Mouse (Mus musculus) forebrain, embryonic 13.5 days (tissue): ENCODE measurements around the gene Tdrd5. TPM values are rescaled to one million over a fixed set of nuclear protein-coding genes. Genes with fewer than 3 reads are reported as not detected.
"Not testable (repeated sequence)": the region's sequence is repeated elsewhere in the genome, so short reads cannot be mapped to it uniquely, and the experiment has no call there.

Experiments
- ATAC-seq: fragments of 200-750 bp; cut with Nextera tagmentation; 2 replicates; pipeline ENCODE4 v1.8.0; 2017
- H3K27ac ChIP-seq: fragments of 300-500 bp; sonication (generic); 2 replicates; pipeline ENCODE4 v1.5.1; 2015; ENCODE audit warnings: inconsistent platforms, mild to moderate bottlenecking, moderate library complexity
- H3K27me3 ChIP-seq: fragments of 300-500 bp; sonication (generic); 2 replicates; pipeline ENCODE4 v1.6.1; 2015; ENCODE audit warnings: mild to moderate bottlenecking, inconsistent platforms
- H3K36me3 ChIP-seq: fragments of 300-500 bp; sonication (generic); 2 replicates; pipeline ENCODE4 v1.6.1; 2015; ENCODE audit warnings: mild to moderate bottlenecking, inconsistent platforms; ENCODE audit not compliant: poor library complexity, severe bottlenecking
- H3K4me1 ChIP-seq: fragments of 300-500 bp; sonication (generic); 2 replicates; pipeline ENCODE4 v1.6.1; 2015; ENCODE audit warnings: inconsistent platforms
- H3K4me2 ChIP-seq: fragments of 300-500 bp; sonication (generic); 2 replicates; pipeline ENCODE4 v1.6.1; 2015; ENCODE audit warnings: inconsistent platforms, mild to moderate bottlenecking, moderate library complexity
- H3K4me3 ChIP-seq: fragments of 300-500 bp; sonication (generic); 2 replicates; pipeline ENCODE4 v1.5.1; 2015; ENCODE audit warnings: mild to moderate bottlenecking, inconsistent platforms
- H3K9ac ChIP-seq: fragments of 300-500 bp; sonication (generic); 2 replicates; pipeline ENCODE4 v1.6.1; 2015; ENCODE audit warnings: mild to moderate bottlenecking, inconsistent platforms
- H3K9me3 ChIP-seq: fragments of 300-500 bp; sonication (generic); replicated peaks from 2 replicates; pipeline ENCODE4 v1.6.1; 2016; ENCODE audit warnings: inconsistent platforms
- WGBS: fragments of 180-500 bp; shearing (Covaris S2); methylation state at CpG from one replicate; pipeline ENCODE4 v1.1.7; 2015; 5-methylcytosine and 5-hydroxymethylcytosine counted together
- polyA plus RNA-seq: library from polyadenylated mRNA; unstranded; fragments of >200 nt; fragmentation: Nextera tagmentation; extraction: Ambion mirVana; gene quantifications from 2 replicates; pipeline ENCODE4 v1.2.1, GENCODE M21; 2015

Tdrd5 gene
- polyA plus RNA-seq, 1 experiment from 2014 or later, result 0.08 TPM

GRCm38 (mm10) chr1:156288556-156289221, 14.8 kb downstream of the Tdrd5 start:
- no peaks in the 10 kb centered on the region for H3K9me3 ChIP-seq
- H3K4me1 ChIP-seq, result peaks cover 4% of the 10 kb centered on the region; the same call in 1 of the 2 replicates
- no peak overlapping the region for H3K27ac ChIP-seq
- no peaks in the 10 kb centered on the region for H3K27me3 ChIP-seq
- 69% methylated on average over 9 of the region's 9 CpGs for WGBS
- no peak overlapping the region for H3K4me3 ChIP-seq
- no peak overlapping the region for H3K4me2 ChIP-seq
- H3K9ac ChIP-seq, result no peak overlapping the region
- ATAC-seq, result no peak
- H3K36me3 ChIP-seq, result no peaks in the 10 kb centered on the region

- H3K9ac ChIP-seq, result no peak overlapping the region
- peaks cover 4% of the 10 kb centered on the region; the same call in 1 of the 2 replicates for H3K4me1 ChIP-seq
- H3K36me3 ChIP-seq, result no peaks in the 10 kb centered on the region
- no peaks in the 10 kb centered on the region for H3K9me3 ChIP-seq
- H3K4me2 ChIP-seq, result no peak overlapping the region
- ATAC-seq, result no peak
- no peak overlapping the region for H3K4me3 ChIP-seq
- H3K27me3 ChIP-seq, result no peaks in the 10 kb centered on the region
- no peak overlapping the region for H3K27ac ChIP-seq
- 87% methylated on average over 5 of the region's 5 CpGs for WGBS
These were observed 17.9 kb downstream of the Tdrd5 start for GRCm38 (mm10) chr1:156285541-156285896.

- Histone ChIP-seq H3K9me3 (no peaks in the 10 kb centered on the region), H3K4me3 (no peak overlapping the region), H3K4me2 (no peak overlapping the region), H3K9ac (no peak overlapping the region), H3K27ac (no peak overlapping the region), H3K36me3 (no peaks in the 10 kb centered on the region), H3K4me1 (peaks cover 4% of the 10 kb centered on the region; the same call in 1 of the 2 replicates), H3K27me3 (no peaks in the 10 kb centered on the region)
- WGBS, result 49% methylated on average over 9 of the region's 9 CpGs
- no peak for ATAC-seq
These were observed 18.5 kb downstream of the Tdrd5 start for GRCm38 (mm10) chr1:156284851-156285540.

GRCm38 (mm10) chr1:156284207-156284606, 19.3 kb downstream of the Tdrd5 start:
- H3K4me3 ChIP-seq, result no peak overlapping the region
- no peaks in the 10 kb centered on the region for H3K27me3 ChIP-seq
- H3K36me3 ChIP-seq, result no peaks in the 10 kb centered on the region
- ATAC-seq, result no peak
- H3K27ac ChIP-seq, result no peak overlapping the region
- H3K9ac ChIP-seq, result no peak overlapping the region
- H3K4me2 ChIP-seq, result no peak overlapping the region
- peaks cover 4% of the 10 kb centered on the region; the same call in 1 of the 2 replicates for H3K4me1 ChIP-seq
- no peaks in the 10 kb centered on the region for H3K9me3 ChIP-seq
- 84% methylated on average over 10 of the region's 10 CpGs for WGBS

GRCm38 (mm10) chr1:156280131-156280530, 23.3 kb downstream of the Tdrd5 start:
- H3K27ac ChIP-seq, result no peak overlapping the region
- no peaks in the 10 kb centered on the region for H3K27me3 ChIP-seq
- ATAC-seq, result no peak
- WGBS, result 80% methylated on average over 7 of the region's 7 CpGs
- H3K9me3 ChIP-seq, result no peaks in the 10 kb centered on the region
- H3K4me2 ChIP-seq, result no peak overlapping the region
- H3K4me1 ChIP-seq, result no peaks in the 10 kb centered on the region
- H3K36me3 ChIP-seq, result no peaks in the 10 kb centered on the region
- no peak overlapping the region for H3K9ac ChIP-seq
- no peak overlapping the region for H3K4me3 ChIP-seq

GRCm38 (mm10) chr1:156273647-156274046, 29.8 kb downstream of the Tdrd5 start:
- Histone ChIP-seq H3K27ac (no peak overlapping the region), H3K4me2 (no peak overlapping the region), H3K36me3 (no peaks in the 10 kb centered on the region), H3K9ac (no peak overlapping the region), H3K4me3 (no peak overlapping the region), H3K27me3 (no peaks in the 10 kb centered on the region), H3K4me1 (no peaks in the 10 kb centered on the region; the same call in 1 of the 2 replicates), H3K9me3 (no peaks in the 10 kb centered on the region)
- ATAC-seq, result no peak
- 64% methylated on average over 7 of the region's 7 CpGs for WGBS

- Histone ChIP-seq H3K4me2 (no peak overlapping the region), H3K27me3 (no peaks in the 10 kb centered on the region), H3K4me1 (no peaks in the 10 kb centered on the region; the same call in 1 of the 2 replicates), H3K27ac (no peak overlapping the region), H3K9me3 (no peaks in the 10 kb centered on the region), H3K9ac (no peak overlapping the region), H3K4me3 (no peak overlapping the region), H3K36me3 (no peaks in the 10 kb centered on the region)
- ATAC-seq, result peak; percentile 16; the same call in 1 of the 2 replicates
- WGBS, result 21% methylated on average over 5 of the region's 5 CpGs
These were observed 31.8 kb downstream of the Tdrd5 start for GRCm38 (mm10) chr1:156271654-156272053.

GRCm38 (mm10) chr1:156270471-156270870, 33.0 kb downstream of the Tdrd5 start:
- Histone ChIP-seq H3K36me3 (no peaks in the 10 kb centered on the region), H3K27me3 (no peaks in the 10 kb centered on the region), H3K27ac (no peak overlapping the region), H3K4me3 (no peak overlapping the region), H3K9me3 (no peaks in the 10 kb centered on the region), H3K4me2 (no peak overlapping the region), H3K9ac (no peak overlapping the region), H3K4me1 (no peaks in the 10 kb centered on the region; the same call in 1 of the 2 replicates)
- no peak for ATAC-seq
- WGBS, result 81% methylated on average over 9 of the region's 9 CpGs

- not testable (repeated sequence) for H3K27me3 ChIP-seq, H3K36me3 ChIP-seq, H3K4me1 ChIP-seq, H3K9me3 ChIP-seq, H3K9ac ChIP-seq, H3K27ac ChIP-seq, H3K4me2 ChIP-seq, H3K4me3 ChIP-seq, ATAC-seq
- 21% methylated on average over 3 of the region's 3 CpGs for WGBS
These were observed 34.9 kb downstream of the Tdrd5 start for GRCm38 (mm10) chr1:156268546-156268945.

GRCm38 (mm10) chr1:156263946-156264345, 39.5 kb downstream of the Tdrd5 start:
- no peak overlapping the region for H3K4me2 ChIP-seq
- no peak for ATAC-seq
- 88% methylated on average over 8 of the region's 8 CpGs for WGBS
- no peak overlapping the region for H3K4me3 ChIP-seq
- no peak overlapping the region for H3K9ac ChIP-seq
- H3K27me3 ChIP-seq, result no peaks in the 10 kb centered on the region
- H3K36me3 ChIP-seq, result no peaks in the 10 kb centered on the region
- H3K4me1 ChIP-seq, result no peaks in the 10 kb centered on the region
- H3K27ac ChIP-seq, result no peak overlapping the region
- H3K9me3 ChIP-seq, result no peaks in the 10 kb centered on the region

- H3K27me3 ChIP-seq, result no peaks in the 10 kb centered on the region
- 48% methylated on average over 2 of the region's 2 CpGs for WGBS
- no peak for ATAC-seq
- no peak overlapping the region for H3K27ac ChIP-seq
- no peaks in the 10 kb centered on the region for H3K36me3 ChIP-seq
- H3K9ac ChIP-seq, result no peak overlapping the region
- H3K4me1 ChIP-seq, result no peaks in the 10 kb centered on the region
- H3K9me3 ChIP-seq, result no peaks in the 10 kb centered on the region
- H3K4me3 ChIP-seq, result no peak overlapping the region
- no peak overlapping the region for H3K4me2 ChIP-seq
These were observed 40.1 kb downstream of the Tdrd5 start for GRCm38 (mm10) chr1:156263352-156263751.

- ATAC-seq, result no peak
- Histone ChIP-seq H3K36me3 (no peaks in the 10 kb centered on the region), H3K4me3 (no peak overlapping the region), H3K9me3 (no peaks in the 10 kb centered on the region), H3K9ac (no peak overlapping the region), H3K4me2 (no peak overlapping the region), H3K4me1 (no peaks in the 10 kb centered on the region), H3K27me3 (no peaks in the 10 kb centered on the region), H3K27ac (no peak overlapping the region)
- WGBS, result 74% methylated on average over 4 of the region's 4 CpGs
These were observed 48.6 kb downstream of the Tdrd5 start for GRCm38 (mm10) chr1:156254866-156255265.
